Comparison of ENCODE assay signal across 10 mouse cellular contexts in the genomic region with DNA sequence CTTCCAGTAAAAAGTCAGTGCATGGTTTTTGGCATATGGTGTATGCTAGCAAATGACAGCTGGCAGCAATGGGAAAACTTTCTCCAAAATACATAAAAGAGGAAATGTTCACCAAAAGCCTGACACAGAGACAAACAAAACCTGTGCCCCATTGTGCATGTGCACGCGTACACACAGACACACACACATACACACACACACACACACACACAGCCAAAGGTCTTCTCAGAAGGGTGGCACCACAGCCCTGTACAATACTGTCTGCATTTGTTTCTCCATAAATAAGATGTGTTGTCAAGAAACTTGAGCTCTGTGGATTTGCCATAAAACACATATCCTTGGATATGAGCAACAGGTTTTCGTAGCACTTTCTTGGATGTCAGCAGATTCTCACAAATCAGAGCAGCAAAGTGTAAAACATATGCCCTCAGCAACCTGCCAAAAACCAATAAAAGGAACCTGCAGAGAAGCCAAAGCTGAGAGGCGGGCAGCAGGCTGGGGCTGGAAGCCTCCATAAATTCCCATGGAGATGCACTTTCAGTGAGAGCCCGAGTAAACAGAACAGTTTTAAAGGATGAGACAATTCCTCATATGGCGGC.
DNase-seq lines count a peak whose midpoint lies in the region; ATAC-seq and TF ChIP-seq lines count a peak whose summit lies in the region.
"Had no signal": no experiment of that assay in that cellular context is flagged by ENCODE, and none has a peak within 500 bp of the region (broad histone marks: within the 10 kb centered on the region; RNA-seq: fewer than 3 reads in every experiment).

No protein-coding gene starts in this region.

- DNase-seq in gastrocnemius, adult 2 months = peak; percentile 55
- DNase-seq in gastrocnemius, postnatal 10 days = no peak
- peak; percentile 86 for DNase-seq in brain, embryonic 14.5 days (ENCODE audit: low read depth)
- peak; percentile 42 to 81 for DNase-seq in left cerebral cortex, postnatal 14 days (ENCODE audit: low spot score in 2 of 2)
- no peak for DNase-seq in midbrain, embryonic 11.5 days (ENCODE audit: low spot score, missing footprints)
- DNase-seq in embryo, embryonic 11 days = no peak

- no peak overlapping the region for H3K4me2 ChIP-seq in midbrain, embryonic 11.5 days
- H3K4me2 ChIP-seq: heart, embryonic 15.5 days had no signal

- no peaks in the 10 kb centered on the region for H3K36me3 ChIP-seq in midbrain, embryonic 11.5 days (ENCODE audit: control insufficient read depth, insufficient read depth, low read length)
- H3K36me3 ChIP-seq: heart, embryonic 15.5 days had no signal

- no peaks in the 10 kb centered on the region for H3K27me3 ChIP-seq in midbrain, embryonic 11.5 days (ENCODE audit: control insufficient read depth, insufficient read depth, low read length)
- H3K27me3 ChIP-seq: heart, embryonic 15.5 days had no signal

- no peak for TF ChIP-seq POLR2A in brain, embryonic 14.5 days (IDR thresholded peaks at IDR 0.05; ENCODE audit: borderline replicate concordance, extremely low read depth, insufficient read depth, insufficient read length, poor library complexity, severe bottlenecking)

- TF ChIP-seq CTCF in gastrocnemius, adult 2 months (IDR thresholded peaks at IDR 0.05) = no peak
- no peak for TF ChIP-seq CTCF in brain, embryonic 14.5 days (IDR thresholded peaks at IDR 0.05; ENCODE audit: borderline replicate concordance, extremely low read depth, insufficient read depth, insufficient read length)

- H3K4me1 ChIP-seq in midbrain, embryonic 11.5 days (ENCODE audit: control insufficient read depth, insufficient read depth, low read length) = no peaks in the 10 kb centered on the region
- H3K4me1 ChIP-seq: heart, embryonic 15.5 days had no signal

- no peak overlapping the region for H3K9ac ChIP-seq in midbrain, embryonic 11.5 days (ENCODE audit: low read length)
- H3K9ac ChIP-seq: heart, embryonic 15.5 days had no signal

- WGBS in midbrain, embryonic 11.5 days = 80% methylated on average over 6 of the region's 6 CpGs

- H3K4me3 ChIP-seq in gastrocnemius, adult 2 months = peak overlapping the region; percentile 59
- no peak overlapping the region for H3K4me3 ChIP-seq in midbrain, embryonic 11.5 days (ENCODE audit: low read depth, low read length)
- H3K4me3 ChIP-seq: heart, embryonic 15.5 days had no signal

- peak; percentile 72 for ATAC-seq in frontal cortex, adult (ENCODE audit: low TSS enrichment)
- ATAC-seq in megakaryocyte-erythroid progenitor cell, adult 5-6 weeks (replicated peaks; ENCODE audit: low FRiP score, low TSS enrichment, poor library complexity, severe bottlenecking) = no peak
- ATAC-seq in midbrain, embryonic 11.5 days (ENCODE audit: low FRiP score) = no peak

- peak overlapping the region; percentile 90 for H3K27ac ChIP-seq in gastrocnemius, adult 2 months
- H3K27ac ChIP-seq in midbrain, embryonic 11.5 days (ENCODE audit: low read depth, low read length) = no peak overlapping the region
- H3K27ac ChIP-seq: heart, embryonic 15.5 days; macrophage had no signal

- H3K9me3 ChIP-seq in midbrain, embryonic 11.5 days (ENCODE audit: control insufficient read depth, low read length) = no peaks in the 10 kb centered on the region
- H3K9me3 ChIP-seq: heart, embryonic 15.5 days had no signal

- intact Hi-C loops in gastrocnemius, adult 2 months (cut with DNase I) = loop anchor here (2.0 to 5.0 kb wide), 4 partner anchors 34 to 191 kb away; no protein-coding TSS in a partner anchor
- intact Hi-C loops in left cerebral cortex, postnatal 14 days (cut with DNase I) = loop anchor here (5.0 kb wide), 1 partner anchor 61 kb away; a partner anchor contains a TSS

Comparison
In these comparisons a context has a peak if more than half of its experiments do, and no peak if none do; other contexts are left out.
1. DNase-seq: peak in gastrocnemius, adult 2 months (single experiment), brain, embryonic 14.5 days (single experiment) and left cerebral cortex, postnatal 14 days (2 of 2); none in gastrocnemius, postnatal 10 days (single experiment), midbrain, embryonic 11.5 days (single experiment) and embryo, embryonic 11 days (single experiment).